Mouse (Mus musculus) adrenal gland, adult 2 months (tissue): ENCODE results near the gene Sox1. TPM values are rescaled to one million over a fixed set of nuclear protein-coding genes. Genes with fewer than 3 reads are reported as not detected.

Experiments
- DNase-seq: peaks from one replicate; pipeline ENCODE4 v3.0.0; 2021
- long read RNA-seq: library from polyadenylated mRNA; stranded (forward); transcript quantifications from one replicate; pipeline ENCODE4 v2.0.0, GENCODE M21; 2021
- polyA plus RNA-seq: library from polyadenylated mRNA; depleted of rRNA; stranded (reverse); fragments of >200 nt; gene quantifications from 2 replicates; pipeline ENCODE4 v1.2.3, GENCODE M21; 2012; rRNA removed
- total RNA-seq, 2 experiments: library from RNA; stranded (reverse); gene quantifications; 2 replicates each; pipeline ENCODE4 v1.2.3; 2021

The Sox1 gene
- total RNA-seq (not detected), polyA plus RNA-seq (0.04 TPM in 1 of 2 replicates, not detected in the other)
- long read RNA-seq = 0 reads

- peak; percentile 52 for DNase-seq
These were observed at the start of gene Sox1 for GRCm38 (mm10) chr8:12395071-12396031. Gene Sox1 (plus strand): TSS chr8:12395295.

- no peak for DNase-seq
These were observed 49.2 kb upstream of the Sox1 start for GRCm38 (mm10) chr8:12345881-12346280.

GRCm38 (mm10) chr8:12346870-12347269 is 48.2 kb upstream of the Sox1 start:
- no peak for DNase-seq

GRCm38 (mm10) chr8:12348306-12348705 is 46.8 kb upstream of the Sox1 start:
- no peak for DNase-seq

- no peak for DNase-seq
These were observed 45.5 kb upstream of the Sox1 start for GRCm38 (mm10) chr8:12349591-12349990.

- no peak for DNase-seq
These were observed 44.0 kb upstream of the Sox1 start for GRCm38 (mm10) chr8:12351121-12351520.

- DNase-seq = peak; percentile 18
These were observed 40.6 kb upstream of the Sox1 start for GRCm38 (mm10) chr8:12354406-12355025.

- DNase-seq = no peak
These were observed 26.9 kb upstream of the Sox1 start for GRCm38 (mm10) chr8:12368161-12368560.

- no peak for DNase-seq
These were observed 26.2 kb upstream of the Sox1 start for GRCm38 (mm10) chr8:12368856-12369255.

- DNase-seq = no peak
These were observed 14.0 kb upstream of the Sox1 start for GRCm38 (mm10) chr8:12381111-12381510.

GRCm38 (mm10) chr8:12382707-12383561 is 12.2 kb upstream of the Sox1 start:
- no peak for DNase-seq

- no peak for DNase-seq
These were observed 10.9 kb upstream of the Sox1 start for GRCm38 (mm10) chr8:12383979-12384890.

GRCm38 (mm10) chr8:12384996-12385685 is 10.0 kb upstream of the Sox1 start:
- DNase-seq = no peak

GRCm38 (mm10) chr8:12385686-12386488 is 9.2 kb upstream of the Sox1 start:
- no peak for DNase-seq

- no peak for DNase-seq
These were observed 8.4 kb upstream of the Sox1 start for GRCm38 (mm10) chr8:12386530-12387222.

- no peak for DNase-seq
These were observed 7.8 kb upstream of the Sox1 start for GRCm38 (mm10) chr8:12387223-12387860.

GRCm38 (mm10) chr8:12387901-12388300 is 7.2 kb upstream of the Sox1 start:
- DNase-seq = no peak

- no peak for DNase-seq
These were observed 6.5 kb upstream of the Sox1 start for GRCm38 (mm10) chr8:12388390-12389115.
